Mouse (Mus musculus) erythroblast, embryonic 14.5 days (primary cell): ENCODE measurements around the gene Map3k10.

Source experiments
- GATA1 ChIP-seq: IDR thresholded peaks from 2 replicates; pipeline ENCODE4 v1.6.1; 2012; ENCODE audit warnings: low read length, inconsistent platforms, mixed read lengths
- TAL1 ChIP-seq: IDR thresholded peaks from 3 replicates; pipeline ENCODE4 v1.6.1; 2012; ENCODE audit warnings: low read length, inconsistent platforms, mixed read lengths

DNA sequence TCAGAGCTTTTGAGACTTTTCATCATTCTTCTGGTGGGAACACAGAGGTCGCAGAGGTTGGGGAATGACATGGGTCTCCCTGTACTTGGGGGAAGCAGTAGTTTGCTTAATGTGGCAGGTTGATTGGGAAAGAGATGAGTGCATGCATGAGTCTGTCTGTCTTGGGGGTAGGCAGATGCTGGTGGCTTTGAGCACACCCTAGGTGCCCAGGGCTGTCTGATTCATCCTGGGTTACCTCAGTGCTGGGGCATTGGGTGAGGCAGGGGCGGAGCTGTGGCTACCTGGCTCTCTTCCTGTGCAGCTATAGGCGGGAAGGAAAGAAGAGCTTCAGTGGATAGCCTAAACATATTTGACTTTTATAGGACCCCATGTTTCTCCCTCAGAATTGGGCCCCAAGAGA lies 66.3 kb downstream of the Map3k10 start:
- TF ChIP-seq GATA1 (no peak), TAL1 (no peak)
